Mouse (Mus musculus): Measurements from ENCODE around the gene Syt14.

Syt14 gene

GRCm38 (mm10) chr1:192987203-192987602, 48.4 kb downstream of the Syt14 start:
- DNase-seq (ENCODE audit: low spot score in 2 of 2): no peak

GRCm38 (mm10) chr1:192986481-192986880, 49.1 kb downstream of the Syt14 start:
- no peak for DNase-seq (ENCODE audit: low spot score in 2 of 2)

GRCm38 (mm10) chr1:192984333-192984732, 51.2 kb downstream of the Syt14 start:
- no peak for DNase-seq (ENCODE audit: low spot score in 2 of 2)

- DNase-seq (ENCODE audit: low spot score in 2 of 2): no peak
Measured at GRCm38 (mm10) chr1:192981658-192982057, 53.9 kb downstream of the Syt14 start.

- no peak for DNase-seq (ENCODE audit: low spot score in 2 of 2)
Measured at GRCm38 (mm10) chr1:192981120-192981519, 54.5 kb downstream of the Syt14 start.

GRCm38 (mm10) chr1:192962323-192962722, 73.3 kb downstream of the Syt14 start:
- no peak for DNase-seq (ENCODE audit: low spot score in 2 of 2)

GRCm38 (mm10) chr1:192947839-192948173, 87.8 kb downstream of the Syt14 start:
- DNase-seq (ENCODE audit: low spot score in 2 of 2): no peak

GRCm38 (mm10) chr1:192947170-192947838, 88.3 kb downstream of the Syt14 start:
- no peak for DNase-seq (ENCODE audit: low spot score in 2 of 2)

- DNase-seq (ENCODE audit: low spot score in 2 of 2): no peak
Measured at GRCm38 (mm10) chr1:192939033-192939432, 96.5 kb downstream of the Syt14 start.

- no peak for DNase-seq (ENCODE audit: low spot score in 2 of 2)
Measured at GRCm38 (mm10) chr1:192937956-192938355, 97.6 kb downstream of the Syt14 start.

GRCm38 (mm10) chr1:192931797-192932196, 103.8 kb downstream of the Syt14 start:
- DNase-seq (ENCODE audit: low spot score in 2 of 2): no peak

GRCm38 (mm10) chr1:192912101-192912728, 123.4 kb downstream of the Syt14 start:
- DNase-seq (ENCODE audit: low spot score in 2 of 2): no peak

GRCm38 (mm10) chr1:192901516-192901915, 134.1 kb downstream of the Syt14 start:
- no peak for DNase-seq (ENCODE audit: low spot score in 2 of 2)

- DNase-seq (ENCODE audit: low spot score in 2 of 2): no peak
Measured at GRCm38 (mm10) chr1:192900913-192901312, 134.7 kb downstream of the Syt14 start.

GRCm38 (mm10) chr1:192898742-192899141, 136.8 kb downstream of the Syt14 start:
- no peak for DNase-seq (ENCODE audit: low spot score in 2 of 2)

GRCm38 (mm10) chr1:192897218-192897617, 138.4 kb downstream of the Syt14 start:
- no peak for DNase-seq (ENCODE audit: low spot score in 2 of 2)

GRCm38 (mm10) chr1:192896076-192896475, 139.5 kb downstream of the Syt14 start:
- no peak for DNase-seq (ENCODE audit: low spot score in 2 of 2)

- no peak for DNase-seq (ENCODE audit: low spot score in 2 of 2)
Measured at GRCm38 (mm10) chr1:192890716-192891115, 144.9 kb downstream of the Syt14 start.

GRCm38 (mm10) chr1:192882617-192883295, 152.8 kb downstream of the Syt14 start:
- DNase-seq (ENCODE audit: low spot score in 2 of 2): no peak

GRCm38 (mm10) chr1:192880130-192880529, 155.4 kb downstream of the Syt14 start:
- DNase-seq (ENCODE audit: low spot score in 2 of 2): no peak

- DNase-seq (ENCODE audit: low spot score in 2 of 2): no peak
Measured at GRCm38 (mm10) chr1:192879086-192879580, 156.4 kb downstream of the Syt14 start.

- DNase-seq (ENCODE audit: low spot score in 2 of 2): no peak
Measured at GRCm38 (mm10) chr1:192872841-192873240, 162.7 kb downstream of the Syt14 start.

GRCm38 (mm10) chr1:192869761-192870160, 165.8 kb downstream of the Syt14 start:
- DNase-seq (ENCODE audit: low spot score in 2 of 2): no peak

Measured in right cerebral cortex, postnatal 36 days (tissue).